Mouse (Mus musculus): Measurements from ENCODE around the gene Ret. TPM values are rescaled to one million over a fixed set of nuclear protein-coding genes. Genes with fewer than 3 reads are reported as not detected.

The Ret gene
- polyA plus RNA-seq, 1 experiment from 2014 or later = 17.0 TPM

DNA sequence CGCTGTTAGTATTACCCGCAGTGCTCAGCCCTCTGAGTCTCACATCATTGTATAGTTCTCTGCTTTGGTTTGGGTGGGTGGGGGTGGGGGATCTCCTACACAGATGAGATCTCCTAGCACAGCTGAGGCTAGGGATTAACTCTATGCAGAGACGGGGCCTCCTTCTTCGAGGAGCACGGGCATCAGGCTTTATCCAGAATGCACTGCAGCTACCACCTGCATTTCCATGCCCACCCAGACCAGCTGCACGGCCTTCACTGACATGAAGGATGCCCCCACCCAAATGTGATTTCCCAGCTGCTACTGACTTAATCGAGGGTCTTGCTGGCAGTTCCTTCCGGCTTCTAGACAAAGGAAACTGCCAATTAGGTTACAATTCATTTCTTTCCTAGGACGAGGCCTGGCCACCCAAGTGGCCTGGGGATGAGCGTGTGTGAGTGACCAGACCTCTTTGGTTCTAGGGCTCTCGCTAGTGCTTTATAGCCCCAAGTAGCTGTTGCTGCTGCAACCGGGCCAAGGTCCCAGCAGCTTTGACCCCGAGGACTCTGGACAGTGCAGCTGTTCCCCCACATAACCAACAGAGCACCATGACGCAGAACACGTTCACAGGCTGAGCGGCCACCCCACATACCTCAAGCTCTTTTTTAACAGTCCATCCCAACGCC is 10.8 kb downstream of the Ret start:
- H3K27me3 ChIP-seq (ENCODE audit: control insufficient read depth, insufficient read depth, low read length) = no peaks in the 10 kb centered on the region
- no peak overlapping the region for H3K27ac ChIP-seq
- no peaks in the 10 kb centered on the region for H3K36me3 ChIP-seq (replicated peaks; ENCODE audit: control insufficient read depth, insufficient read depth)
- H3K9me3 ChIP-seq (ENCODE audit: control insufficient read depth, low read length) = no peaks in the 10 kb centered on the region
- no peak overlapping the region for H3K4me3 ChIP-seq (replicated peaks; ENCODE audit: low read length)
- ATAC-seq (ENCODE audit: low FRiP score) (no peak), DNase-seq (ENCODE audit: low spot score) (no peak)
- H3K4me2 ChIP-seq (replicated peaks) = no peak overlapping the region
- H3K4me1 ChIP-seq (replicated peaks; ENCODE audit: control insufficient read depth, insufficient read depth, low read length) = no peaks in the 10 kb centered on the region
- no peak overlapping the region for H3K9ac ChIP-seq
- 46% methylated on average over 17 of the region's 17 CpGs for WGBS

GRCm38 (mm10) chr6:118184126-118184525 is 13.4 kb downstream of the Ret start:
- Histone ChIP-seq H3K4me3 (replicated peaks; ENCODE audit: low read length) (no peak overlapping the region), H3K27me3 (ENCODE audit: control insufficient read depth, insufficient read depth, low read length) (no peaks in the 10 kb centered on the region), H3K27ac (no peak overlapping the region), H3K4me2 (replicated peaks) (no peak overlapping the region), H3K9ac (no peak overlapping the region), H3K4me1 (replicated peaks; ENCODE audit: control insufficient read depth, insufficient read depth, low read length) (no peaks in the 10 kb centered on the region), H3K9me3 (ENCODE audit: control insufficient read depth, low read length) (no peaks in the 10 kb centered on the region), H3K36me3 (replicated peaks; ENCODE audit: control insufficient read depth, insufficient read depth) (no peaks in the 10 kb centered on the region)
- DNase-seq (ENCODE audit: low spot score) (no peak), ATAC-seq (ENCODE audit: low FRiP score) (no peak)
- 90% methylated on average over 10 of the region's 10 CpGs for WGBS

DNA sequence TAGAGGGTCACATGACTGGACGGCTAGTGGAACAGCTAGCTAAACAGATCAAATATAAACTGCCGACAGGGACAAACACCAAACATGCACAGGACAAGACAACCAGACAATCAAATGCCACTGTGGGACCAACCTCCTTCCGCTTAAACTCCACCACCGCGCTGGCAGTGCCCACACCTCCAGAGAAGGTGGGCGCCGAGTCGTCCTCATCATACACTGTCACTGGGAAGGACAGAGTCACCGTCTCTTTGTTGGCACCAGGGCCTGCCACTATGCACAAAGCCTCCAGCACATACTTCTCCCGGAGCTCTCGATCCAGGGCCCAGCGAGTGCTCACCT is 17.5 kb downstream of the Ret start:
- H3K9ac ChIP-seq = no peak overlapping the region
- no peak overlapping the region for H3K27ac ChIP-seq
- H3K4me3 ChIP-seq (replicated peaks; ENCODE audit: low read length) = no peak overlapping the region
- 73% methylated on average over 12 of the region's 12 CpGs for WGBS
- no peaks in the 10 kb centered on the region for H3K36me3 ChIP-seq (replicated peaks; ENCODE audit: control insufficient read depth, insufficient read depth)
- DNase-seq (ENCODE audit: low spot score) (no peak), ATAC-seq (ENCODE audit: low FRiP score) (no peak; the same call in 1 of the 2 replicates)
- H3K4me2 ChIP-seq (replicated peaks) = no peak overlapping the region
- H3K27me3 ChIP-seq (ENCODE audit: control insufficient read depth, insufficient read depth, low read length) = no peaks in the 10 kb centered on the region
- H3K4me1 ChIP-seq (replicated peaks; ENCODE audit: control insufficient read depth, insufficient read depth, low read length) = no peaks in the 10 kb centered on the region
- H3K9me3 ChIP-seq (ENCODE audit: control insufficient read depth, low read length) = no peaks in the 10 kb centered on the region

- Histone ChIP-seq H3K27ac (no peak overlapping the region), H3K36me3 (replicated peaks; ENCODE audit: control insufficient read depth, insufficient read depth) (no peaks in the 10 kb centered on the region), H3K4me1 (replicated peaks; ENCODE audit: control insufficient read depth, insufficient read depth, low read length) (no peaks in the 10 kb centered on the region), H3K27me3 (ENCODE audit: control insufficient read depth, insufficient read depth, low read length) (no peaks in the 10 kb centered on the region), H3K9ac (no peak overlapping the region), H3K4me3 (replicated peaks; ENCODE audit: low read length) (no peak overlapping the region), H3K4me2 (replicated peaks) (no peak overlapping the region), H3K9me3 (ENCODE audit: control insufficient read depth, low read length) (no peaks in the 10 kb centered on the region)
- peak; percentile 86 for DNase-seq (ENCODE audit: low spot score)
- peak; percentile 87 for ATAC-seq (ENCODE audit: low FRiP score)
- 62% methylated on average over 13 of the region's 13 CpGs for WGBS
Measured at GRCm38 (mm10) chr6:118179316-118180084, 18.0 kb downstream of the Ret start.

GRCm38 (mm10) chr6:118173975-118174328 is 23.6 kb downstream of the Ret start:
- no peak overlapping the region for H3K4me2 ChIP-seq (replicated peaks)
- H3K4me1 ChIP-seq (replicated peaks; ENCODE audit: control insufficient read depth, insufficient read depth, low read length) = no peaks in the 10 kb centered on the region
- H3K4me3 ChIP-seq (replicated peaks; ENCODE audit: low read length) = no peak overlapping the region
- no peaks in the 10 kb centered on the region for H3K9me3 ChIP-seq (ENCODE audit: control insufficient read depth, low read length)
- 82% methylated on average over 5 of the region's 5 CpGs for WGBS
- H3K27me3 ChIP-seq (ENCODE audit: control insufficient read depth, insufficient read depth, low read length) = no peaks in the 10 kb centered on the region
- H3K27ac ChIP-seq = no peak overlapping the region
- DNase-seq (ENCODE audit: low spot score) (no peak), ATAC-seq (ENCODE audit: low FRiP score) (no peak)
- H3K36me3 ChIP-seq (replicated peaks; ENCODE audit: control insufficient read depth, insufficient read depth) = no peaks in the 10 kb centered on the region
- H3K9ac ChIP-seq = no peak overlapping the region

DNA sequence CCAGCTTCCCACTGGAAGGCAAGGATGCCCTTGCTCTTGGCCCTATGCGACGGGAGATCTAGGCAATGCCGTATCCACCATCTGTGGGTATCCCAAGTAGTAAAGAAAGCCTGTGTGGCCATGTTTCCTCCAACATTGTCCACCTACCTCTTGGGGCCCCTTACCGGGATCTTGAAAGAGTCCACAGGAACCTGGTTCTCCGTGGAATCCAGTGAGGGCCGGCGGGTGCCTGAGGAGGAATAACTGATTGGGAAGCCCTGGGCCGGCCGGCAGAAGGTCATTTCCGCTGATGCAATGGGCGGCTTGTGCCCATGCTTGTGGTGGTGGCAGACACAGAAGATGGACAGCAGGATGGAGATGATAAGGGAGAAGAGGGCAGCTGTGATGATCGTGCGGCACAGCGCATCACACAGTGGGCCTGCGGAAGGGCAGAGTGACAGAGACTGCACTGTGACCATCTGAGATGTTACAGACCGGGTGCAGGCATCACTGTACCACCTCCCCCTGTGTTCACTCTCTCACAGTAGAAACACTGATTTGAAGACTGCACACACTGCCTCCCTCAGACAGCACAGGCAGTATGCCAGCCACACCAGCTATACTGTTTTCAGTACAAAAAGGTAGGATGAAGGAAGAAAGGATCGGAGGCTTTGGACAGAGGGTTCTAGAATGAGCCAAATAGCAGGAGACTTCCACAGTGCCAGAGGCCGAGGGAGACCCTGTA is 24.1 kb downstream of the Ret start:
- no peak overlapping the region for H3K4me2 ChIP-seq (replicated peaks)
- 93% methylated on average over 18 of the region's 18 CpGs for WGBS
- no peak overlapping the region for H3K27ac ChIP-seq
- no peaks in the 10 kb centered on the region for H3K36me3 ChIP-seq (replicated peaks; ENCODE audit: control insufficient read depth, insufficient read depth)
- no peak overlapping the region for H3K4me3 ChIP-seq (replicated peaks; ENCODE audit: low read length)
- H3K27me3 ChIP-seq (ENCODE audit: control insufficient read depth, insufficient read depth, low read length) = no peaks in the 10 kb centered on the region
- no peaks in the 10 kb centered on the region for H3K4me1 ChIP-seq (replicated peaks; ENCODE audit: control insufficient read depth, insufficient read depth, low read length)
- H3K9me3 ChIP-seq (ENCODE audit: control insufficient read depth, low read length) = no peaks in the 10 kb centered on the region
- ATAC-seq (ENCODE audit: low FRiP score) (no peak), DNase-seq (ENCODE audit: low spot score) (no peak)
- H3K9ac ChIP-seq = no peak overlapping the region

DNA sequence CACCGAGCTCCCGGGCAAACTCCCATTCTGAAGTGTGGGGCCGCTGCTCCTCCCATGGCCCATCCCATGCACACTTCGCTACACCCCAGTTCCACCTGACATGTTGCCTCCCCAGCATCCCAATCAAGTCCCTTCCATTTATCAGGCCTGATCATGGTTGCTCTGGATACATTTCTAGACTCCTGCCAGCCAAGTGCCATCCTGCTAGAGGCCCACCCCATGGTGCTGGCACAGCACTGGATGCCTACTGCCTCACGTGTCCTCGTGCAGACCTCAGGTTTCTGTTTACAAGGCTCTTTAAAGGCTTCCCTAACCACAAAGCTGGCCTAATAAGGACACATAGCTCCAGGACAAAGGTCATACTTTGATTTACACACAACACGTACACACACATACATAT is 26.1 kb downstream of the Ret start:
- Histone ChIP-seq H3K9me3 (ENCODE audit: control insufficient read depth, low read length) (no peaks in the 10 kb centered on the region), H3K36me3 (replicated peaks; ENCODE audit: control insufficient read depth, insufficient read depth) (no peaks in the 10 kb centered on the region), H3K4me2 (replicated peaks) (no peak overlapping the region), H3K27ac (no peak overlapping the region), H3K27me3 (ENCODE audit: control insufficient read depth, insufficient read depth, low read length) (no peaks in the 10 kb centered on the region), H3K4me1 (replicated peaks; ENCODE audit: control insufficient read depth, insufficient read depth, low read length) (no peaks in the 10 kb centered on the region), H3K4me3 (replicated peaks; ENCODE audit: low read length) (no peak overlapping the region), H3K9ac (no peak overlapping the region)
- WGBS = 89% methylated on average over 7 of the region's 7 CpGs
- no peak for ATAC-seq (ENCODE audit: low FRiP score)
- DNase-seq (ENCODE audit: low spot score) = no peak

DNA sequence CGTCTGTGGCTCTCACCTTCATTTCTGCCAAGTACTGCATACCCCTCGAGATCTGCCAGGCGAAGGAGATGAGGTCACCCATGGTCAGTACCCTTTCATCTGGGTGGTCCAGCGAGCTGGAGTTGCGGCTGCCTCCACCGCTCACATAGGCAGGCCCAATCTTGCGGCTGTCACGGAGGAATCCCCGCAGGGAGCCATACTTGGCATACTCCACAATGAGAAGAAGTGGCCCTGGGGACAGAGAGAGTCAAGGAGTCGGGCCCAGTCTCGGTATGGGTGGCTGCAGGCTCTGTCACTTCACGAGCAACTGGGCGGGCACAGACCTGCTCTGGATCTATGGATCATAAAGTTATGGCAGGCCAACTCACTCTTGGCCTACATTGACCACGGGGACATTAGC is 29.4 kb downstream of the Ret start:
- ATAC-seq (ENCODE audit: low FRiP score) (no peak), DNase-seq (ENCODE audit: low spot score) (no peak)
- H3K27ac ChIP-seq = no peak overlapping the region
- no peak overlapping the region for H3K4me2 ChIP-seq (replicated peaks)
- H3K9ac ChIP-seq = no peak overlapping the region
- H3K36me3 ChIP-seq (replicated peaks; ENCODE audit: control insufficient read depth, insufficient read depth) = no peaks in the 10 kb centered on the region
- H3K27me3 ChIP-seq (ENCODE audit: control insufficient read depth, insufficient read depth, low read length) = no peaks in the 10 kb centered on the region
- no peaks in the 10 kb centered on the region for H3K9me3 ChIP-seq (ENCODE audit: control insufficient read depth, low read length)
- H3K4me1 ChIP-seq (replicated peaks; ENCODE audit: control insufficient read depth, insufficient read depth, low read length) = no peaks in the 10 kb centered on the region
- no peak overlapping the region for H3K4me3 ChIP-seq (replicated peaks; ENCODE audit: low read length)
- WGBS = 83% methylated on average over 14 of the region's 14 CpGs

DNA sequence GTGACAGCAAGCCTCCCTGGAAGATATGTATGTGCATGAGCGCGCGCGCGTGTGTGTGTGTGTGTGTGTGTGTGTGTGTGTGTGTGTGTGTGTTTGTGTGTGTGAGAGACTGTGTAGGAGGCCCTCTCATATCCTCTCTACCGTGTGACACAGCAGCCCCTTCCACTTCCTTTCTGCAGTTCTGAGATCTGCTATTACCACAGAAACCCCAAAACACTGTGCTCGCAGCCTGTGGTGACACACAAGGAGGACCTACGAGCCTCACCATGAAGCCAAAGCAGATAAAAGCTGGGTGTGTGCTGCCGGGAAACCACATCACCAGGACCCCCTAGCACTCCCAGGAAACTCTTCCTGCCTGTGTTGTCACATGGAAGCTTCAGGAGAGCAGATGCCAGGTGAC is 30.5 kb downstream of the Ret start:
- no peaks in the 10 kb centered on the region for H3K9me3 ChIP-seq (ENCODE audit: control insufficient read depth, low read length)
- no peak overlapping the region for H3K4me2 ChIP-seq (replicated peaks)
- ATAC-seq (ENCODE audit: low FRiP score) = no peak
- H3K27ac ChIP-seq = no peak overlapping the region
- H3K4me1 ChIP-seq (replicated peaks; ENCODE audit: control insufficient read depth, insufficient read depth, low read length) = no peaks in the 10 kb centered on the region
- H3K27me3 ChIP-seq (ENCODE audit: control insufficient read depth, insufficient read depth, low read length) = no peaks in the 10 kb centered on the region
- no peak overlapping the region for H3K4me3 ChIP-seq (replicated peaks; ENCODE audit: low read length)
- H3K9ac ChIP-seq = no peak overlapping the region
- no peak for DNase-seq (ENCODE audit: low spot score)
- 89% methylated on average over 9 of the region's 9 CpGs for WGBS
- no peaks in the 10 kb centered on the region for H3K36me3 ChIP-seq (replicated peaks; ENCODE audit: control insufficient read depth, insufficient read depth)

All from hindbrain, embryonic 14.5 days (tissue).